Mouse (Mus musculus) cerebellum, adult 2 months (tissue): ENCODE results near the gene Spata13.

Experiments
- CTCF ChIP-seq: fragments of 200-500 bp; IDR thresholded peaks from 2 replicates; pipeline ENCODE4 v1.5.1; 2011; ENCODE audit warnings: low read depth, mild to moderate bottlenecking, control low read depth, low read length, moderate library complexity, borderline replicate concordance; ENCODE audit not compliant: insufficient read depth
- POLR2A ChIP-seq: fragments of 200-500 bp; IDR thresholded peaks from 2 replicates; pipeline ENCODE4 v1.6.1; 2011; ENCODE audit warnings: low read length, control low read depth, borderline replicate concordance; ENCODE audit not compliant: insufficient read depth

GRCm38 (mm10) chr14:60762754-60763153 lies 129.0 kb downstream of the Spata13 start:
- no peak for TF ChIP-seq CTCF
- TF ChIP-seq POLR2A: no peak
